Mouse (Mus musculus) left cerebral cortex, adult 18-20 months (tissue): ENCODE data around the gene Cttnbp2. TPM values are rescaled to one million over a fixed set of nuclear protein-coding genes. Genes with fewer than 3 reads are reported as not detected.

Experiments used
- DNase-seq, 2 experiments: peaks; one replicate each; pipeline ENCODE4 v3.0.0; 2021 to 2022; ENCODE audit warnings: low spot score in 2 of 2, mixed read lengths in 1 of 2
- total RNA-seq, 2 experiments: library from RNA; stranded (reverse); gene quantifications; 2 replicates each; pipeline ENCODE4 v1.2.3; 2021

The Cttnbp2 gene
- total RNA-seq, 2 experiments from 2014 or later, result 147 to 151 TPM

DNA sequence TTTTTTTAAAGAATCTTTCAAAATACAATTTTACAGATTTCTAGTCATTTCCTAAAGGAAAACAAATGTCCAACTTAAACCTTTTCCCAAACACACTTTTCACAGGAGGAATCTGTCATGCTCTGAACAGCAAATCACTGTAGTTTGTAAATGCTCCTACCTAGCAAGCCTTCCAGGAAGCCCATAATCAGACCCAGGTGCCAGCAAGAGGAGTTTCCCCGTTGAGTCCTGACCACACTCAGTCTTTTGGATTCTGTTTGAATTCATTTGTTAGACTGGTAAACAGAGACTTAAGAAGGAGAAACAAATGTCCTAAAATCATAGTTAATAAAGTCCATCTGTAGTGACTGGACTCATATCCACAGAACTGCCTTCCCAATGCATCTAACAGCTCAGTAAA is 40.1 kb downstream of the Cttnbp2 start:
- no peak for DNase-seq

DNA sequence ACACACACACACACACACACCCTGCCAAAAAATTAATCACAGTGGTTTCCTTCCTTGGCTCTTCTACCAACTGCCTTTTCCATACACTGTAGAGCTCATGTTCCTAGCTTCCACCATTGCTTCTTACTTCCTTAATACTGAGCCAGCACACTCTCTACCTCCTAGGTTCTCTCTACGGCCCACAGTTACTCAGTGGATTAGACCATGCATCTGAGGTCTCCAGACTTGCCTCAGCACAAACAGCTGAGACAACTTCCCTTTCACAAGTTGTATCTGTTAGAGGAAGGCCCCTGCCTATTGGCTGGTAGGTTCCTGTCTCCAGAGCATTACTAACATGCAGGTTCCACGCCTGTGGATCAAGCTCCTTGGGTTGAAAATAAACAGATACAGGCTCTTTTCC is 45.4 kb downstream of the Cttnbp2 start:
- no peak for DNase-seq

DNA sequence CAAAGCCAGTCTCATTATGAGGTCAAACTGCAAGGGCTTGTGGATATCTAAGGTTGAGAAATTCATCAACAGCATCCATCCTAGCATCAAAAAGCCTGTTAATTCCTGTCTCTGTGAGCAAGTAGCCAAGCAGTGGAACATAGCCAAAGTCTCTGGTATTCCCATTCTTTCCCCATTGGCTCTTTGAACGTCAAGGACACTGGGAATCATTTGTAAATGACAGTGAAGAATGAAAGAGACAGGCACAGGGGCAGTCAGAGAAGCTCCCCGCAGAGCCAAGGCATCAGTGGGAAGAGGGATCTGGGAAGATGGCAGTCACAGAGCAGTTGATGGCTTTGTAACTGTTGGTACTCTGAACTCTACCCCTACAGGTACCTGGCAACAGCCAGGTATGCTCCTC is 46.9 kb downstream of the Cttnbp2 start:
- no peak for DNase-seq

DNA sequence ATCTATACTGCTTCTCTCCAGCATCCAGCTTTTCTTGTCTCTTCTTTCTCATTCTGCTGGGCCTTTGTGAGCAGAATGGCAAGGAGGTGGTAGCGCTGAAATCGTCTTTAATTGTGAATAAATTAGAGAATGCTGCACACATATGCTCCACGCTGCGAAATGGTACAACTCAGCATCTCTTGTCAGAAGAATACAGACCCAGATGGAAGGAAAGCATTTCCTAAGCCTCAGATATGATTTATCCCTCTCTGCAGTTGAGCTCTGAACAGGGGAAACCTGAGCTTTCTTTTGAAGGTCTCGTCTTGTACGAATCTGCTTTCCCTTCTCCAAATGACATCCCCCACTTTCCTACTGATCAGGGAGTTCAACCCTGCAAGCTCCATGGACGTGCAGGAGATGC is 48.4 kb downstream of the Cttnbp2 start:
- no peak for DNase-seq

DNA sequence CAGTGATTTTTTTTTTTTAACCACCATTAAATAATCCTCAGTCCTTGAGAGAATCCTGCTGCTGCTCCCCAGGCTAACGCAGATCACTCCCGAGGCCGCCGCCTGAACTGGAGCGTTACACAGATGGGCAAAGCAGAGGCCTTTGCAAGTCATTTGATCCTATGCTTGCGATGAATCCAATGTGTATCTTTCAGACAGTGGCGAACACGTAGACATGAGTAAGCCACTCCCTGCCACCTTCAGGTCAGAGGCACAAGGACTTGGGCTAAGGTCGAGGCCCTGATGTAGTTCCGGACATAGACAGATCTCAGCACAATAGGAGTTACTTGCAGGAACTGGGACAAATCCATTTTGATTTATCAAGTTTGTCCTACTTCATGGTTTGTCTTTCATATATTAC is 49.0 kb downstream of the Cttnbp2 start:
- DNase-seq, result no peak

DNA sequence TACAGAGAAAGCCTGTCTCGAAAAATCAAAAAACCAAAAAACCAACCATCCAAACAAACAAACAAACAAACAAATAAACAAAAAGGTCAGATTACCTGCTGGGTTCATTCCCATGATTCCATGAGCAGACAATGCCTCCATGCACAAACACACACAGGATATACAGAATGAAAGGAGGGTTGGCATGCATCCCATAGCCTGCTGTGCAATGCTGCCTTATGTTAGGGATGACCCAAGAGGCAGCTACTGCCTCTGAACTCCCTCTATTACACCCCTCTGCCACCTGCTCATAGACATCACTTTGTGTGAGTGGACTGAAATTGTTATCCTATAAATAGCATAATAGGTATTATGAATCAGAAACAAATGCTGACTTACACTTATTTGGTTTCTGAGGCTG is 55.0 kb downstream of the Cttnbp2 start:
- DNase-seq, result no peak

DNA sequence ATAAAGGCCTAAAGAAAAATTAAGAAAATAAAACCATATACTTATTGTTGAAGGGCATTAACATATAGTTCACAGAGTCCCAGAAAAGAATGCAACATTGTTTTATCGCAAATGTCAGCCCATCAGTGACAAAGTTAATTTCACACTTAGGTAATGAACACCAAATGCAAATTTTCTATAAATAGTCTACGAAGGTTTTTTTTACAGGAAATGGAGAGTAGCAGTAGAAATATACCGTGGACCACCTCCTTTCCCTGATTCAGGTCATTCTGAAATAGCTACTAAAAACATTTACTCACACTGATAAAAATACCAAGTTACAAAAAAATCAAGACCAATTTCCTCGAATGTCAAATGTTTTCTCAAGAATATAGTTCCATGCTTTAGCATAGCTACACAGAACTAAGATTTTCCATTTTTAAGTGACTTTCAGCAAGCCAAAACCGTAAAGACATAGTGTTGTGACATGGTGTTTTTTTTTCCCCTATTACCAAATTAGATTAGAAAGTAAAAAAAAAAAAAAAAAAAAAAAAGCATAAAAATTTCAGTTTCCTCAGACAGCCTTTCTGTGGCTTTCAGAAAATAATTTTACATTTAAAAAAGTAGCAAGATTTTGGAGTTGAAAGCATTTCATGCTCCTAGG is 64.0 kb downstream of the Cttnbp2 start:
- DNase-seq, result no peak

DNA sequence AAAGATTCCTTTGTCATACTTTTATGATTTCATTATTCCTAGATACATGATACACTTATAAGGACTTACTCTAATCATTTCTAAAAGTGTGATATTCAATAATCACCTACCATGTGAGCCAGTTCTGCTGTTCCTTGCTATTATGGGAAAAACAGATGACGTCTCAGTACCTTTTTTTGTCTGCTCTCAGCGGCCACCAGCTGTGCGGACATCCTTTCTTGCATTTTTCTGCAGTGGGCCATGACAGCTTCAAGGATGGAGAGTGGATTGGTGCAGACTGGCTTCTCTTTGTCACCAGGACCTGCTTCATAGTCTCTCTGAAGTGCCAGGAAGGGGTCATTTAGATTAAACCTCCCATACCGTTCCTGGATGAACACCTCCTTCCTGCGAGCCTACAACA is 66.6 kb downstream of the Cttnbp2 start:
- DNase-seq, result no peak

DNA sequence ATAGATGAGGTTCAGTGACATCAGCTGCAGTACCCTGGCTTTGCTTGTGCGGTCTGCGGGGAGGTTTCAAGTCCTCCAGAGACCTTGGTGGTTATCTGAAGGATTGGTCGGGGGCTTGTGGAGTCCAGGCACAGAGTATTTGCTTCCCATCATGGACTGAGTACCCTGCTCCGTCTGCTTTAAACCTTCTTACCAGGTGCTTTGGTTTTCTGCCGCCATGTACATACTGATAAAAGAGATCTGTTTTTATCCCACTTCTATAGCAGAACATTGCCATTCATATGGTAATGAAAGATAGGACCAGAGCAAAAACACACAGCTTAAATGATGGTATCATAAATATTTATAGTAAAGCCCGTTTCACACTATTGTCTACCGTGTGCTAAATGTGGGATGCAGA is 67.7 kb downstream of the Cttnbp2 start:
- no peak for DNase-seq

DNA sequence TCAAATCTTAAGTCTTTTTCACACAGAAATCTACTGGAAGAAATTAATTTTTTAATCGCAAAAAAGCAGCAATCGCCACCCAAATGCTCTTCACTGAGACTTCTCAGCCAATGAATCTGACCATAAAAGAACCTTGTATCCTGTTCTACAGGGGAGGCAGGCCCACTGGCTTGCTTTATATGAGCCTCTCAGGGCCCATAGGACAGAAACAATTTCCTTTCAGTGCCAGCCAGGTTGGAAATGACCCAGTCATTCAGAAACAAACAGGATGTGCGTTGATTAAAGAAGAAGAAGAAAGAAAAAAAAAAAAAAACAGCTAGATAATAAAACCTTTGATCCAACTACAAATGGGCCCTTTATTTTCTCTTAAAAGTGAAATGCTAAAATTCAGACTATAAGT is 68.3 kb downstream of the Cttnbp2 start:
- DNase-seq, result no peak

DNA sequence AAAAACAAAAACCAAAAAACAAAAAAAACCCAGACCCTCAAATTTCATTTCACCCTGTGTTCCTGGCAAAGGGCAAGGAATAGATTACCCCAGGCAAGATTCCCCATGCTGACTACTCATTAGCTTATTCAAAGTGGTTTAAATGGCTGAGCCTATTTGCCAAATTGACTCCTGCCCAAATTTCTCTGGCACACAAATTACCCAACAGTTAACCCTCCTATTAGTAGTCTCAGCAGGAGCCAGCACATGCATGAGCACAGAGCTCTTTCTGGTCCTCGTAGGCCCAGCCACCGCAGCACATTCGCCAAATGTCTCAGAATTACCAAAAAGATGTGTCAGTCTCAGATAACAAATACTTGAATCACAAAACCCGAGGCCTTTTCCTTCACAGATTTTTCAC is 68.9 kb downstream of the Cttnbp2 start:
- DNase-seq, result peak in 1 of 2 experiments; percentile 40

DNA sequence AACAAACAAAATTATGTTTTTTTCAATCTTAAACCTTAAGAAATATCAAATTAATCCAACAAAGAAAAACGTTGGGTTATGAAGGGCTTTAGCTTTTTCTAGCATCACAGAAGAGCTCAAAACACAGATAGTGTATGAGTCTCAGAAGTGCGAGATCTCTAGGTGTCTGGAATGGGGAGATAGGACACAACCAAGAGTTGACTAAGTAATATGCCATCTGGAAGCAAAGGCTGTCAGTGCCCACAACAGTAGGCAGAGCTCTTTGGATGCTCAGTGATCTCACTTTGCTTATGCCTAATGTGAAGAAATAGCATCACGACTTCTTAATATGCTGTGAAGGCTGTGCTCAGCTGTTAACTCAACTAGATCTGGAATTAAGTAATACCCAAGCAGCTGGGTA is 72.3 kb downstream of the Cttnbp2 start:
- DNase-seq, result no peak

DNA sequence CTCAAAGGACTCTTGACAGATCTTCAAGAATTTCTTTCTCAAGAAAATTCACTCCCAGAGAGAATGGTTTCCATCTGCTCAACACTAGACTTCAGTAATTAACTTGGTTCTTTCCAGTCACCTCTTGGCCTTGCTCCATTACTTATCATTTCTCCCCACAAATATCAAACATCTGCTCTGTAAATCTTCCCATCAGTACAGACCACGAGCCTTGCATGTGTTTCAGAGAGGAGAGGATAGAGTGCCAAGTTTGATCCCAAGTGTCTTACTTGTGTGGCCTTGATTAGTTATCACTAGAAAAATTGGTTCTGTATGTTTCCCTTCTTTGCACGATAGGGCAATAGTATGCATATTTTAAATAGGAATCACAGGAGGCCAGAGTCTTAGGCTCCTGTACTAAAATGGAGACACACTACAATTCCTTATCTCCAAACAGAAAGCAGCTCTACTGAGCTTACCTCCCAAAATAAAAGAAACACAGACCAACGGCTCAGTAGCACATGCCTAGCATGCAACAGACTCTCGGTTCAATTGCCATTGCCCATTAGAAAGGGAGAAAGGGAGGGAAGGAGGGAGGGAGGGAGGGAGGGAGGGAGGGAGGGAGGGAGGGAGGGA is 73.6 kb downstream of the Cttnbp2 start:
- DNase-seq, result no peak

DNA sequence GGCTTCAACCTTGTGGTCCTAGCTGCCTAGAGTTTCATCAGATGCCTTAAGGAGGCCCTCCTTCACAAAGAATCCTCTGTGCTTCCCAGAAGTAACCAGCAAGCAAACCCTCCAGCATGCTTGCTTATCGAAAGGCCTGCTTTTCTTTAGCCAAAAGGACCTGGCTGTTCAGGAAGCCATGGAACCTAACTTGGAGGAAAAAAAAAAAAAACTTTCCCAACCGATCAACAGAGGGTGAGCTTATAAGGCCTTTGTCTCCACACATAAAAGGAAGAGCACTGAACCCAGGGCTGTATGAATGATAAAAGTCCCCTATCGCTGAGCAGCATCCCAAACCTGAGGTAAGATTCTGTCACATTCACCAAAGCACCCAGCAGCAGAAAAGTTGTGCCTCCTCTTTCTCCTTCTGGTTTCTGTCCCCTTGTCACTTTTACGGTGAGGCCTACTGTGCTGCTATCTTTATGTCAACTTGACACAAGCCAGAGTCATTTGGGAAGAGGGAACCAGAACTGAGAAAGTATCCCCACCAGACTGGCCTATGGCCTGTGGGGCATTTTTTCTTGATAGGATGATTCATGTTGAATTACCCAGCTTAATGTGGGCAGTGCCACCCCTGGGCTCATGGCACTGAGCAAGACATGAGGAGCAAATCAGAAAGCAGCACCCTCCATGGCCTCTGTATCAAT is 78.4 kb downstream of the Cttnbp2 start:
- no peak for DNase-seq

DNA sequence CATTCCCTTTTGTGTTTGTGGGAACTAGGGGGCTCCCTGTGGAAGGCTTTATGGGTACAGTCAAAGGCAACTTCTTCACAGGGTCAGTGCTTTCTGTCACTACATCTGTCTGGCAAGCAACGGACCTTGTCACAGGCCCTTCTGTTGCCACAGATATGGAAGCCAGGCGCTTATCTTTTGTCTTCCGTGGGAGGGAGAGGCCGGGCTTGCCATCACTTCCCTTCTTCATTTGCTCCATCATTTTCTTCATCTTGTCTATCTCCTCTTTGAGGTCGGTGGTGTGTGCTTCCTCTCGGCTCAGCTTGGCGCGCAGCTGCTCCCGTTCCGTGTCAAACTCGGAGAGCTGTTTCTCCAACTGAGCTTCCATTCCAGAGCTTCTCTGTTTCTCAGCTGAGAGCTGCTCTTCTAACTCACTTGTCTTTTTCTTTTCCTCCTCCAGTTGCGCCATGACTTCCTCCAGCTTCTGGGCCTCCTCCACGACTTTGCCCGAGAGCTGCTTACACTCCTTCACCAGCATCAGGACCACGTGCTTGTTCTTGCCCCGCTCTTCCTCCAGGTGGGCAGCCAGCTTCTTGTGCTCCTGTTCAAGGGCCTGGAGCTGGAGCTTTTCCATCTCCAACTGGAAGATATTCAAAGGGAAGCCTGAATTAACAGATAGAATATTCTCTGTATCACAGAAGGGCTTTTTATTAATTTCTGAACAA is 79.7 kb downstream of the Cttnbp2 start:
- peak in 1 of 2 experiments; percentile 28 for DNase-seq

DNA sequence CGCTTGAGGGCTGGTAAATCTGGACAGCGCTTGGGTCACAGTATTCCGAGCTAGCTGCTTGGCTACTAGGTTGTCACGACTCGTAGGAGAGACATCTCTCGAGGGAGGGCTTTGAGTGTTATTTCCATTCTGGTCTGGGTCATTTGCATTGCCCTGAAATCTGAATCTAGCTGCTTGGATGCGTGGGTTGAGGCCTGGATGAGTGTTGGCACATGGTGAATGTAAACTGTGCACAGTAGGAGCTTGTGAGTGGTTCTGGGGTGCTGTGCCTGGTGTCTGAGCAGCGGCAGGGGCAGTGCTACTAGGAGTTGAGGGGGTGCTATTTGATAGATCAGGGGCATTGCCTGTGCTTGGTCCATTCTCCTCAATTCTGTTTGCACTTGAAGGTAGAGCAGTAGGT is 80.3 kb downstream of the Cttnbp2 start:
- DNase-seq, result peak in 1 of 2 experiments; percentile 35

DNA sequence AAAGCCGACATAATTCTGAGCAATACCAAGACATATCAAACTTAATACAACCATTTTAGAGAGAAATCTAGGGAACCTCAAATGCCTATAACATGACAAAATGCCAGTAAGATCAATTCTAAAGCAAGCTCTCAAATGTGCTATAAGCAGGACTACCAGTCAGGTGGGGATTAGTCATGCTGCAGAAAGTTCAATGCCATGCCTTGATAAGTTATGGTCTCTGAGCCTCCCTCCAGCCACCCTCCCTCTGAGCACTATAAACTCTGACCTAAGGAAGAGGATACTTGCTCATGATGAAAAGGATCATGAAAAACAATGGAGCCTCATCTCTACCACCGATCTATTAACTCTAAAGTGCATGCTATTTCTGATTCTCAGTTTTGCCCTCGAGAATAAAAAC is 82.3 kb downstream of the Cttnbp2 start:
- DNase-seq, result no peak

DNA sequence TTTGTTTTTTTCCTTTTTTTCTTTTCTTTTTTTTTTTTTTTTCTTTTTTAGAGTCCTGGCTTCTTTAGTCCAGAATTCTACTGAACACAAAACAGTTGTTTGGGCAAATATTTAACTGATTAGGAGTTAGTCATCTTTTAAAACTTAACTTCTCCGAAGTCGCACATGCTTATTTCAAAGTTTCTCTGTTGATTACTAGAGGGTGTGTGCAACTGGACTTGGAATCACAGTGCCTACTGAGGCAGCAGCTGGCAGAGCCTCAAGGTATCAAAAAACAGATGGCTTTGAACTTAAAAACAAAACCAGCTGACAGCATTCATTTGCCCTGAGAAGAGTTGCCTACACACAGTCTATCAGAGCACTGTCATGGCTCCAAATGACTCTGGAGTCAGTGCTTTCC is 82.8 kb downstream of the Cttnbp2 start:
- DNase-seq, result no peak

DNA sequence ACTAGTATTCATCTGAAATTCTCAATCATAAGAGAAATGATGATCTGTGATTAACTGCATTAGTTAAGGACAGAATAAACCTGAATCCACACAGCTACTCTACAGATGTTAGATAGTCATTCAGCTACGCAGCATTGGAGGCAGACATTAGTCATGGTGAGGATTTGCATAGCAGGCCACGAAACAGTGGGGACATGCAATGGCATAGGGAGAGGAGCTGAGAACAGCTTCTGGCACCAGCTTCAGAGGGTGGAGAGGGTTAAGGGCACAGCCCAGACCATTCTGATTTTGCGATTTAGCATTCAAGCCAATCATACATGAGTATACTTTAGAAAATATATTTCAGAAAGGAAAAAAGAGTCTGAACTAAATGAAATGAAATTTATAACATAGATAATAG is 84.6 kb downstream of the Cttnbp2 start:
- no peak for DNase-seq

DNA sequence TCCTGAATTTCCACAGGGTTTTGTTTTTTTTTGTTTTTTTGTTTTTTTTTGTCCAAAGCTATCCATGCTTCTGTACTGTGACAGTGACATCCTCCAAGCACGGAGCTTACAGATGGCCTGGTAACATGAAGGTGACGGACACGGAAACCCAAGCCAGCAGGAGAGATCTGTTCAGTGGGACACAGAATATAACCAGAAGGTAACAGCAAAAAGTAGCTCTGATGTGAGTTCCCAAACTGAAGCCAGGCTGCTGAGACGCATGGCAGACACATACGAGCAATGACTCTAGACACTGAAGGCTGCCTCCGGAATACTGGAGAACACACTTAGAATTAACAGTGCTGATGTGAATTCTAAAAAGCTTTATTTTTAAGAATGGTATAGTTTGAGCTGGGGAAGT is 89.8 kb downstream of the Cttnbp2 start:
- DNase-seq, result no peak

DNA sequence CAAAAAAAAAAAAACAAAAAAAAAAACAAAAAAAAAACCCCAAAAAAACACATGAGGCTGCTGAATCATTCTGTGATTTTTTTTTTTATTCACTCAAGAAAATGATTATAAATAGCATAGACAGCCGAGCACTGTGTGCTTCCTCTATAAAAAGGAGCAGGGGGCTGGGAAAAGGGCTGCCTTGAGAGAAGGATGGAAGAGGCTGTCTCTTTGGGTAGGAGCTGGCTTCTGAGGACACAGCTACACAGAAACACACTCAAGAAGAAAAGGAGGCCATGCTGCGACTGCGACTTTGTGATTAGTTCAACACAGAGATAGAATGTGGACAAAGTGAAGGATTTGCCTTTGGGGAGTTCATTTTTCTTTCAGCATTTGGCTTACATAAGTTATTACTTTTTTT is 90.3 kb downstream of the Cttnbp2 start:
- peak; percentile 45 to 59 for DNase-seq

DNA sequence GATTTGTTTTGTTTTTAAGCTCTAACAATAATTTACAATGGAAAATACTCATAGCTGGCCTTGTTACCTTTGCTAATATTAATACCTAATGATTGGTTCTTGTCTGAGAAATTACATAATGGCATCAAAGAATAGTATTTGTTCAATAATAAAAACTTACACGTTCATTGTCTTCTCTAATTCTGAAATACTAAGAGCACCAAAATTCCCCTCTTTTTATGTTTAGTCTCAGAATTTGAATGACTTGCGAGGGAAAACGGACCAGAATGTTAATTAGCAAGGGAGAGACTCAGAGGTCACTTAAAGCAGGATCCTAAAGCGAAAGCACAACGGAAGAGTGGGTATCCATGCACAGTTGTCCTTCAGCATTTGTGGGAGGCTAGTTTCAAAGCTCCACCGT is 91.5 kb downstream of the Cttnbp2 start:
- DNase-seq, result no peak
